Mouse (Mus musculus) stomach, embryonic 14.5 days (tissue): ENCODE results near the gene Acoxl. TPM values are rescaled to one million over a fixed set of nuclear protein-coding genes. Genes with fewer than 3 reads are reported as not detected.

Experiments
- ATAC-seq: fragments of 200-750 bp; cut with Nextera tagmentation; 2 replicates; pipeline ENCODE4 v1.8.0; 2017; ENCODE audit warnings: low read depth, moderate TSS enrichment; ENCODE audit not compliant: insufficient number of reproducible peaks, insufficient read depth, low FRiP score
- H3K27ac ChIP-seq: fragments of 300-500 bp; sonication (generic); 2 replicates; pipeline ENCODE4 v1.5.1; 2014; ENCODE audit warnings: mild to moderate bottlenecking, low read length, moderate library complexity, mixed read lengths
- H3K27me3 ChIP-seq: fragments of 300-500 bp; sonication (generic); 2 replicates; pipeline ENCODE4 v1.6.1; 2014; ENCODE audit warnings: low read length, control low read depth, mixed read lengths; ENCODE audit not compliant: control insufficient read depth, insufficient read depth
- H3K36me3 ChIP-seq: fragments of 300-500 bp; sonication (generic); 2 replicates; pipeline ENCODE4 v1.6.1; 2014; ENCODE audit warnings: mild to moderate bottlenecking, control low read depth, low read length, moderate library complexity, mixed read lengths; ENCODE audit not compliant: control insufficient read depth, insufficient read depth
- H3K4me1 ChIP-seq: fragments of 300-500 bp; sonication (generic); 2 replicates; pipeline ENCODE4 v1.6.1; 2014; ENCODE audit warnings: low read length, control low read depth, mixed read lengths; ENCODE audit not compliant: control insufficient read depth, insufficient read depth
- H3K4me2 ChIP-seq: fragments of 300-500 bp; sonication (generic); replicated peaks from 2 replicates; pipeline ENCODE4 v1.6.1; 2014; ENCODE audit warnings: low read depth, low read length, control low read depth
- H3K4me3 ChIP-seq: fragments of 300-500 bp; sonication (generic); 2 replicates; pipeline ENCODE4 v1.5.1; 2014; ENCODE audit warnings: low read depth, low read length, control low read depth
- H3K9ac ChIP-seq: fragments of 300-500 bp; sonication (generic); replicated peaks from 2 replicates; pipeline ENCODE4 v1.6.1; 2014; ENCODE audit warnings: low read depth, mild to moderate bottlenecking, control low read depth, low read length, moderate library complexity, mixed read lengths
- H3K9me3 ChIP-seq: fragments of 300-500 bp; sonication (generic); 2 replicates; pipeline ENCODE4 v1.6.1; 2016; ENCODE audit warnings: low read depth, low read length, control low read depth; ENCODE audit not compliant: control insufficient read depth
- WGBS: fragments of 180-500 bp; shearing (Covaris S2); extraction: QIAGEN DNeasy Blood & Tissue Kit; methylation state at CpG from one replicate; pipeline ENCODE4 v1.1.7; 2014; 5-methylcytosine and 5-hydroxymethylcytosine counted together
- polyA plus RNA-seq: library from polyadenylated mRNA; unstranded; fragments of >200 nt; fragmentation: Nextera tagmentation; extraction: Ambion mirVana; gene quantifications from 2 replicates; pipeline ENCODE4 v1.2.1, GENCODE M21; 2014

Acoxl gene
- polyA plus RNA-seq, 1 experiment from 2014 or later = 0.16 TPM

GRCm38 (mm10) chr2:128122491-128122890 is 283.8 kb downstream of the Acoxl start:
- no peak for ATAC-seq
- H3K4me2 ChIP-seq = peak overlapping the region; percentile 92
- peaks cover 19% of the 10 kb centered on the region; the same call in 1 of the 2 replicates for H3K4me1 ChIP-seq
- no peaks in the 10 kb centered on the region for H3K9me3 ChIP-seq
- no peak overlapping the region for H3K27ac ChIP-seq
- H3K9ac ChIP-seq = no peak overlapping the region; the same call in 1 of the 2 replicates
- H3K4me3 ChIP-seq = peak overlapping the region; percentile 87
- WGBS = 4% methylated on average over 9 of the region's 9 CpGs
- 0 out of 2 replicates have a peak, but pooled peaks cover 3% of the 10 kb centered on the region for H3K27me3 ChIP-seq
- H3K36me3 ChIP-seq = no peaks in the 10 kb centered on the region

GRCm38 (mm10) chr2:128122891-128123771 is 284.5 kb downstream of the Acoxl start:
- no peaks in the 10 kb centered on the region for H3K36me3 ChIP-seq
- no peaks in the 10 kb centered on the region for H3K9me3 ChIP-seq
- no peak overlapping the region; the same call in 1 of the 2 replicates for H3K9ac ChIP-seq
- peaks cover 19% of the 10 kb centered on the region; the same call in 1 of the 2 replicates for H3K4me1 ChIP-seq
- 2% methylated on average over 40 of the region's 40 CpGs for WGBS
- H3K27ac ChIP-seq = no peak overlapping the region
- 0 out of 2 replicates have a peak, but pooled peaks cover 3% of the 10 kb centered on the region for H3K27me3 ChIP-seq
- peak overlapping the region; percentile 92 for H3K4me2 ChIP-seq
- ATAC-seq = no peak
- peak overlapping the region; percentile 87 for H3K4me3 ChIP-seq

- H3K9ac ChIP-seq = 0 out of 2 replicates have a peak overlapping the region, but pooled peaks have one; percentile 6
- no peak for ATAC-seq
- 0 out of 2 replicates have a peak, but pooled peaks cover 3% of the 10 kb centered on the region for H3K27me3 ChIP-seq
- H3K36me3 ChIP-seq = no peaks in the 10 kb centered on the region
- peak overlapping the region; percentile 92 for H3K4me2 ChIP-seq
- peaks cover 28% of the 10 kb centered on the region for H3K4me1 ChIP-seq
- peak overlapping the region; percentile 87 for H3K4me3 ChIP-seq
- H3K9me3 ChIP-seq = no peaks in the 10 kb centered on the region
- no peak overlapping the region for H3K27ac ChIP-seq
- WGBS = 9% methylated on average over 23 of the region's 23 CpGs
Observed at GRCm38 (mm10) chr2:128123921-128124683, 285.4 kb downstream of the Acoxl start.

GRCm38 (mm10) chr2:128124693-128125092 is 286.0 kb downstream of the Acoxl start:
- Histone ChIP-seq H3K4me2 (peak overlapping the region; percentile 92), H3K27ac (no peak overlapping the region), H3K4me1 (peaks cover 28% of the 10 kb centered on the region), H3K9ac (0 out of 2 replicates have a peak overlapping the region, but pooled peaks have one; percentile 6), H3K27me3 (0 out of 2 replicates have a peak, but pooled peaks cover 3% of the 10 kb centered on the region), H3K4me3 (peak overlapping the region; percentile 87), H3K9me3 (no peaks in the 10 kb centered on the region), H3K36me3 (no peaks in the 10 kb centered on the region; the same call in 1 of the 2 replicates)
- ATAC-seq = no peak
- 10% methylated on average over 15 of the region's 15 CpGs for WGBS

- Histone ChIP-seq H3K9me3 (no peaks in the 10 kb centered on the region), H3K4me2 (peak within 1 kb of the TSS; percentile 92), H3K36me3 (peaks cover 4% of the 10 kb centered on the region; the same call in 1 of the 2 replicates), H3K9ac (peak within 1 kb of the TSS; percentile 72), H3K27ac (peak within 1 kb of the TSS; percentile 94; the same call in 1 of the 2 replicates), H3K4me1 (peaks cover 33% of the 10 kb centered on the region), H3K27me3 (0 out of 2 replicates have a peak, but pooled peaks cover 3% of the 10 kb centered on the region), H3K4me3 (peak within 1 kb of the TSS; percentile 87)
- ATAC-seq = peak; percentile 86
- under 1% methylated on average over 75 of the region's 76 CpGs for WGBS
Observed at GRCm38 (mm10) chr2:128125635-128126470, 287.2 kb downstream of the Acoxl start, which contains the start of gene Bcl2l11. Bcl2l11 (plus strand) TSS chr2:128126038.

- ATAC-seq = no peak
- under 1% methylated on average over 35 of the region's 35 CpGs for WGBS
Observed at GRCm38 (mm10) chr2:128126591-128127051, 287.9 kb downstream of the Acoxl start.

GRCm38 (mm10) chr2:128127121-128127671 is 288.5 kb downstream of the Acoxl start:
- Histone ChIP-seq H3K4me2 (peak overlapping the region; percentile 92), H3K9me3 (no peaks in the 10 kb centered on the region), H3K27me3 (0 out of 2 replicates have a peak, but pooled peaks cover 3% of the 10 kb centered on the region), H3K4me3 (peak overlapping the region; percentile 87), H3K36me3 (peaks cover 15% of the 10 kb centered on the region), H3K9ac (peak overlapping the region; percentile 72), H3K4me1 (peaks cover 33% of the 10 kb centered on the region), H3K27ac (peak overlapping the region; percentile 94)
- peak; percentile 87 for ATAC-seq
- WGBS = 0% methylated on average over 64 of the region's 67 CpGs

More at GRCm38 (mm10) chr2:128126591-128127051, 287.9 kb downstream of the Acoxl start:
- peaks cover 33% of the 10 kb centered on the region for H3K4me1 ChIP-seq
- no peaks in the 10 kb centered on the region for H3K9me3 ChIP-seq
- H3K4me3 ChIP-seq = peak overlapping the region; percentile 87
- peaks cover 12% of the 10 kb centered on the region for H3K36me3 ChIP-seq
- peak overlapping the region; percentile 72 for H3K9ac ChIP-seq
- H3K27me3 ChIP-seq = 0 out of 2 replicates have a peak, but pooled peaks cover 3% of the 10 kb centered on the region
- peak overlapping the region; percentile 94; the same call in 1 of the 2 replicates for H3K27ac ChIP-seq
- H3K4me2 ChIP-seq = peak overlapping the region; percentile 92
